Mouse (Mus musculus) MEL (cell line): ENCODE measurements at regions not wholly inside any gene's neighbourhood (a gene's known extent, or its start where the extent isn't known, plus 50 kb on each side); places are given as distances from the start of the nearest gene placed in this dataset.

Experiments used
- CTCF ChIP-seq, 3 experiments: IDR thresholded peaks in 2 of 3; conservative IDR thresholded peaks in 1 of 3; 2 replicates each; pipeline ENCODE4 v1.5.1; 2011 to 2012; ENCODE audit warnings: low read length in 3 of 3, low read depth in 2 of 3, mild to moderate bottlenecking in 2 of 3, improper control_type of control experiment in 1 of 3, inconsistent platforms in 1 of 3, mixed read lengths in 1 of 3, moderate library complexity in 1 of 3; ENCODE audit not compliant: control insufficient read depth in 1 of 3, insufficient read depth in 1 of 3, poor library complexity in 1 of 3, severe bottlenecking in 1 of 3
- EP300 ChIP-seq, 2 experiments: IDR thresholded peaks; 2 replicates each; pipeline ENCODE4 v1.6.1; 2011; ENCODE audit warnings: improper control_type of control experiment in 2 of 2, low read length in 2 of 2, low read depth in 1 of 2, mild to moderate bottlenecking in 1 of 2
- ETS1 ChIP-seq: IDR thresholded peaks from 2 replicates; pipeline ENCODE4 v1.6.1; 2012; ENCODE audit warnings: low read depth, mild to moderate bottlenecking, inconsistent platforms, low read length, improper control_type of control experiment, moderate library complexity
- GATA1 ChIP-seq: IDR thresholded peaks from 2 replicates; pipeline ENCODE4 v1.6.1; 2011; ENCODE audit warnings: low read depth, low read length, improper control_type of control experiment
- JUND ChIP-seq: IDR thresholded peaks from 2 replicates; pipeline ENCODE4 v1.6.1; 2011; ENCODE audit warnings: low read depth, mild to moderate bottlenecking, improper control_type of control experiment, low read length
- MAFK ChIP-seq: IDR thresholded peaks from 2 replicates; pipeline ENCODE4 v1.6.1; 2011; ENCODE audit warnings: low read depth, mild to moderate bottlenecking, low read length, improper control_type of control experiment, borderline replicate concordance
- MAX ChIP-seq: IDR thresholded peaks from 2 replicates; pipeline ENCODE4 v1.6.1; 2011; ENCODE audit warnings: low read length, improper control_type of control experiment
- MXI1 ChIP-seq: IDR thresholded peaks from 2 replicates; pipeline ENCODE4 v1.6.1; 2011; ENCODE audit warnings: mild to moderate bottlenecking, low read depth, low read length, improper control_type of control experiment
- POLR2A ChIP-seq, 2 experiments: IDR thresholded peaks; 2 replicates each; pipeline ENCODE4 v1.6.1; 2011 to 2012; ENCODE audit warnings: low read length in 2 of 2, mild to moderate bottlenecking in 2 of 2, control low read depth in 1 of 2, improper control_type of control experiment in 1 of 2, low read depth in 1 of 2, moderate library complexity in 1 of 2; ENCODE audit not compliant: control insufficient read depth in 1 of 2, insufficient read depth in 1 of 2, poor library complexity in 1 of 2
- RCOR1 ChIP-seq: IDR thresholded peaks from 2 replicates; pipeline ENCODE4 v1.6.1; 2012; ENCODE audit warnings: low read depth, mild to moderate bottlenecking, inconsistent platforms, low read length, improper control_type of control experiment
- SIN3A ChIP-seq: IDR thresholded peaks from 2 replicates; pipeline ENCODE4 v1.6.1; 2012; ENCODE audit warnings: low read length, improper control_type of control experiment, inconsistent platforms
- USF1 ChIP-seq: IDR thresholded peaks from 2 replicates; pipeline ENCODE4 v1.6.1; 2014; ENCODE audit warnings: low read depth, mild to moderate bottlenecking, inconsistent platforms, low read length, improper control_type of control experiment, moderate library complexity
- ZC3H11A ChIP-seq: IDR thresholded peaks from 2 replicates; pipeline ENCODE4 v1.6.1; 2012; ENCODE audit warnings: low read depth, mild to moderate bottlenecking, inconsistent platforms, low read length, improper control_type of control experiment

DNA sequence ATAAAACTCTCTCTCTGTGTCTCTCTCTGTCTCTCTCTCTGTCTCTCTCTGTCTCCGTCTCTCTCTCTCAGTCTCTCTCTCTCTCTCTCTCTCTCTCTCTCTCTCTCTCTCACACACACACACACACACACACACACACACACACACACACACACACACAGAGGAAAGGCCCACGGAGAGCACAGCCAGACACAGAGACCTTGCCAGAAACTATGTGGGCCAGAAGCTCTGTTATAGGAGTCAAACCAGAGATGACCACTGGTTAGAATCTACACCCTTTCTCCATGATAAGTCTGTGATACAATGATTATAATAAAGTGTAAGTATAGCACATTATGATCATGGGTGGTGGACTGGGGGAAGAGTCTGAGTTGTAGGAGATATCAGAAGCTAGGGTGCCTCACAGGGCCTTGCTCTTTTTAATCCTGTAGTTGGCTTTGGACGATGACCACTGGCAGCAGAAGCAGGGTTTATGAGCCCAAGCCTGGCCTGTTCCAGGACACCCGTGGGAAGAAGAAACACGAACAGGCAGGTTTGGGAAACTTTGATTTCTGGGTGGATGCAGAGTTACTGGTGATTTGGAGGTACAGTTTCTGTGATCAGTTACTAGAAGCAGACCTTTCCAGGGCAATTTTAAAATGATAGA, 80.2 kb upstream of the Dazl start:
- TF ChIP-seq RCOR1 (no peak), MAX (no peak), MXI1 (no peak), CTCF (IDR thresholded peaks at IDR 0.05 in 2 of 3, conservative IDR thresholded peaks at IDR 0.05 in 1 of 3; ENCODE audit: control insufficient read depth in 1 of 3, insufficient read depth in 1 of 3, low read depth in 2 of 3, low read length in 3 of 3, poor library complexity in 1 of 3, severe bottlenecking in 1 of 3) (no peak), MAFK (no peak), GATA1 (no peak), ETS1 (no peak), JUND (no peak), ZC3H11A (no peak), POLR2A (IDR thresholded peaks at IDR 0.05; ENCODE audit: control insufficient read depth in 1 of 2, insufficient read depth in 1 of 2, low read depth in 1 of 2, low read length in 2 of 2, poor library complexity in 1 of 2) (no peak), EP300 (IDR thresholded peaks at IDR 0.05; ENCODE audit: low read depth in 1 of 2, low read length in 2 of 2) (no peak), SIN3A (no peak), USF1 (no peak)
